Mouse (Mus musculus): ENCODE measurements around the gene Ufm1.

The Ufm1 gene

DNA sequence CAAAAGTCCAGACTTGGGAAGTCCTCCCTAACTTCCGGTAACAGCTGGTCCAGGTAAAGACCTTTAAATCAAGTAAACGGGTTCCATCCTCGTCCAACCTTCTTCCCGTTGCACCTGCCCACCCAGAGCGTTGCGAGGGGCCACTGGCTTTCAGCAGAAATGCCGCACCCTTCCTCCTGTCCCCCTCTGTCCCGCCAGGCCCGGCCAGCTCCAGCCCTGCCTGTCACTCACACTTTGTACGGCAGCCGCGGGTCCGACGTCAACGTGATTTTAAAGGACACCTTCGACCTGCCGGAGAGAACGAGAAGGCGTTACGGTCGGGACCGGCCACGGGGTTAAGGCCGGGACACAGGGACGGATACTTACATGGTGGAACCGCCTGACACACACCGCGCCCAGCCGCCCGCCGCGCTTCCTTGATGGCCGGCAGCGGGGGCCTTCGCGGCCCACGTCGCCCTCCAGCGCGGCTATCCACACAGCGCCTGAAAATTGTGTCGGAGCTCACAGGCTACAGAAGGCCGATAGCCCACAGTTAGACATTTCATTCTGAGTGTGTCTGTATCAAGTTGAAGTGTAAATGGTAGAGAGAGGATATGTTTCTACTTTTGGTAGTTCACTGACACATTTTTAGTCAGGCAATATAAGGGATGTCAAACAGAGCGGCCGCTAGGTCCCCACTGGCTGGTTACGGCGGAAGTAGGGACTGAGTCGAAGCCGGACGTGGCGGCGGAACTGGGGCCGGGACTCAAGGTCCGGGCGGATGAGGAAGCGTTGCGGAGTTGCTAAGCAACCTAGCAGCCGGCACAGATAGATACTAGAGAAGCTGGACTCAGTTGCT is at the start of gene Ufm1:
TSS of gene Ufm1 (minus strand) at position 448 of the 838 bp plus-strand sequence.
- peak; percentile 91 for DNase-seq

DNA sequence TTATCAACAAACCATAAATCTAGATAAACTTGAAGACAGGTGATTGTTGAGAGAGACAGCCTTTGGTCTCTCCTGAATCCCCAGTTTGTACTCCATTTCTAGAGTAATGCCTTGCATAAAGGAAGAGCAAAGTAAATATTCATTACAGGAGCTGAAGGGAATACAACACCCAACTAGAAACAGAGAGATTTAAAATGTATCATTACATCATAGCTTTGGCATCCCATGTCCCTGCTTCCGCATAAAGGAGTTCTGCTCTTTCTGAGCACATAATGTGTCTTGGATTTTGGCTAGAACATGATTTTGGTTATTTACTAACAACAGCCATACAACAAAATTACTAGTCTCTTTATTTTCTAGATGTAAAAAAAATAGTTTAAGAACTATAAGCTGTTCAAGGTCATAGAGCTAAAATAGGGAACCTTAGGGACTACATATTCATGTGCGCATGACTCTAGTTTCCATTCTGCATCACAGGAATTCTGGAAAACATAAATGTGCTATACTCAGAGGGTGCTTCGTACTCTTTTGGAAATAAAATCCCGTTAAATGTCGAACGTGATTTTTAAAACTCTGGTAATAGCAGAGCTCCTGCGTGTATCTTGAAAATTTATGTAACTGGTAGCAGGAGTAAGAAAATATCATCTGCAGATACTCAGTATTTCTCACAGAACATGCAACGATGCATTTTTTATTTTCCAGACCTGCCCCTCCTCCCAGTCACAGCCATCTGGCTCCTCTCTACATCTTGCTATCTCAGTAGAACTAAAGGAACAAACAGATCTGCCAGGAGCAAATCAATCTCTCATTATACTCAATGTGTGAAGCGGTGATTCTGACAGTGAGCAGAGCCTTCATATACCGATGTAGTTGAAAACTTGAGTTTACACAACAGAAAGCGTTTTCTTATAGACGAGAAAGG is 27.2 kb upstream of the Ufm1 start:
- DNase-seq: no peak

DNA sequence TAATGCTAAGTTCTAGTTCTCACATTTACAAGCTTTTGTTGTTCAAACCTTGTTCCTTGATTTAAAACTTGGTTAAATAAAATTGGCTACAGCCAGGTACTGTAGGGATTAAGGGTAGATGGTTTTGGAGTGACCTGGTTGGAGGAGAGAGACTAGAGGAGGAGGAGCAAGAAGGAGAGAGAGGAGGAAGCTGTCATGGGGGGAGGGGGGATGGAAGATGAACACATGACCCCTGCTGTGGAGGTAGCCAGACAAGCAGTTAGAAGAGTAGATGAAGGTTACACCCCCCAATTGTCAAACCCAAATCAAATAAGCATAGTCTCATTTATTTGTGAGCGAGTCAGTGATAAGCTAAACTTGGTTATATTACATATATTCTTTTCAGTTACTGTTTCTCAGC is 8.0 kb upstream of the Ufm1 start:
- DNase-seq: no peak

DNA sequence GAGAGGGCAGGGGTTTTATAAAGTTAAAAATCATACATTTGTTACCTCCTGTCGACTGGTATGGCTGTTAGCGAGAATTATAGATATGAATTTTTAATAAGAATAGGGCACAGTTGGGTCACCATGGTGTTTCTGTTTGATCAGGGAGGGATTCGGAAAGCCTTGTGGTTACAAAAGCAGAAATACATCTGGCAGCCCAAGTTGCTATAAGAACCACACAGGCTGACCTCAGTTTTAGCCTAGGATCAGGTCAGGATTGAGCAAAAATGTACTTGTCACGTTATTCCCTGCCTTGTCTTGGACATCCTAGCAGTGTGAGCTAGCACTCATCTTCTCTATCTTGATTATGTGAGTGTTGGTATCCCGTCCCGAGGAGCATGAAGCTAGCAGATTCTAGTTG is 6.9 kb upstream of the Ufm1 start:
- DNase-seq: no peak

DNA sequence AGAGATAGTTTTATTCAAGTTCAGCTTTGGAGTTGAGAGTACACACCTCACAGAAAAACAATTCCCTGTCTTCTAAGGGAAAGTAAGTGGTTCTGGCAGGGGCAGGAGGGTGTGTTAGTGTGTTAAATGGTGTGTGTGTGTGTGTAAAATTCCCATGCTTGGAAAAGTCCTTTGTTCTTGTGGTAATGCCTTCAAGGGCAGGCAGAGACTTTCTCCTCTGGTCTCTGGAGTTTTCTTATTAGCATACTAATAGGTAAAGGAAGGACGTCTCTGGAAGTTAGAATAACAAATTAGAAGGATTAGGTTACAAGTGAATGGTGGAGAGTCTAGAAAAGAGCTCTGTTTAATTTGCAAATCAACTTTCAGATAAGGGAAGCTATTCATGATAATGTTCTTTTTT is 5.6 kb upstream of the Ufm1 start:
- DNase-seq: no peak

DNA sequence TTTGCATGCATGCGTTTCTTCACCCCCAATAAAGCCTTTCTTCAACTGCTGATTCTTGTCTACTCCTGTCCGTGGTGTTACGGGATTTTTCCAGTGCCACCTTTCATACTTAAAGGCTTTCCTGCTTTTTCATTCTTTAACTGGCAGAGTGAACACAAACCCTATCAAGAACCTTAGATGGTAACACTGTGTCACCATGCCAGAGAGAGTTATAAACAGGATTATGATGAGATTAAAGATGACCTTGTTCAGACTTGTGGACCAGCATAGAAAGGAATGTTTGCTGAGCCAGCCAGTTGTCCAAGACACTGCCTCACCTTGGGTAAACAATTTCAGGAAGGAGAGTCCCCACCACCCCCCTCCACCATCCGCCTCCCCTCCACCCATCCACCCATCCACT is 4.6 kb upstream of the Ufm1 start:
- DNase-seq: no peak

DNA sequence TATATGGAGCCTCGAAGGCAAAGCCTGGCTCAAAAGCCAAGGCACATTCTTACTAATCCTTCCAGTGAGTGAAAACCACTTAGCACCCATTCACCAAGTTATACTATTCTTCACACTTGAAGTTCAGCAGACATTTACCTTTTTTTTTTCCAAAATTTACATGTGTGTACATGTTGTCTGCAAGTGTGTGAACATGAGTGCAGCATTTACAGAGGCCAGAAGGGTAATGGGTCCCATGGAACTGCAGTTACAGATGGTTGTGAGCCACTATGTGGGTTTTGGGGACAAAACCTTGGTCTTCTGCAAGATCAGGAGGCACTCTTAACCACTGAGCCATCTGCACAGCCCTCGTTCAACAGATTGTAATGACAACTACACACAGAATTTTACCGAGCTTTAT is 8.8 kb downstream of the Ufm1 start:
- no peak for DNase-seq

DNA sequence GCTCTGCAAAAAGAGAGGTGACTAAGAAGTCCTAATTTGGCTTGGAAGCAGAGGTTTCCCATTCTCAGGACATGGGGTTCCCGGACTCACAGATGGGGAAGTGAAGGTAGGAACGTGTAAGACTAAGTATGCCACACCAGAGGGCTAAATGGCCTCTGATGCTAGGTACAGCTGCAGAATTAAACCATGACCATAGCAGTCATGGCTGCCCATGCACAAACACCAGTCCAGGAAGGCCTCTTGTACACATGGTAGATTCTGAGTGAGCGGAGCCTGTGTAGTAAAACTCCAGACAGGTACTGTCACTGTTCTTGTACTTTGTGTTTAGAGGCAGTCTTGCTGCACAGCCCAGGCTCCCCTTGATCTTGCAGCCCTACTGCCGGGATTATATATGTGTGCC is 9.4 kb downstream of the Ufm1 start:
- no peak for DNase-seq

DNA sequence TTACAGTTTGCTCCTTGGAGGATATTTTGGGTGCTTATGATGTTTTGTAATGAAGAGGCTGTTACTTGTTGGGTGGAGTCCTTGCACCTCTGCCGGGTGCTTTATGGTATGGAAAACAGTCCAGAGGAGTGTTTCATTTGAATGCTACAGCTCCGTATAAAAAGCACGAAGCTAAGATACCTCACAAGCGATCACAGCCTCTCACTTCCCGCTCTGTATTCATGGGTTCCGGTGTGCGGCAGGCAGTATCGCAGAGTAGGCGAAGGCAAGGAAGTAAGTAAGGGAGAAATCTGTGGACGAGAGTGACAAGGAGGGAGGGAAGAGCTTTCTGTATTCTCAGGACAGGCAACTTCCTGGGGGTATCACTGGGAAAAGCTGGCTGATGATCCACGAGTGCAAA is 15.4 kb downstream of the Ufm1 start:
- no peak for DNase-seq

DNA sequence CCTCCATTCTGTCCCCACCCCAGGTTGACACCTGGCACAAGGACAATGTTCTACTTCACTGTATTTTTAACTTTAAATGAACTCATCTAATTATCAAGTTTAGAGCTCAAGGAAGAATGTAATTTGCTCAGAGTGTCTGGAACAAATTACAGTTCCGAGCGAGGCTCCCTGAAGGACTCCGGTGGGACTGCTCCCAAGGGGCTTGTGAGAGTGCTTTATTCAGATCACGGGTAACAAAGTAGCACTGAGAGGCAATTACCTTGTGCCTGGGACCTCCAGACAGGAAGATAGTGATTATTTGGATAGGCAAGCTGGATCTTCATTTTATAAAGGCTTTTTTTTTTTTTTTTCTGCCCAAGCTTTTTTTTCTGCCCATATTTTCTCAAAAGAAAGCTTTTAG is 15.9 kb downstream of the Ufm1 start:
- no peak for DNase-seq

DNA sequence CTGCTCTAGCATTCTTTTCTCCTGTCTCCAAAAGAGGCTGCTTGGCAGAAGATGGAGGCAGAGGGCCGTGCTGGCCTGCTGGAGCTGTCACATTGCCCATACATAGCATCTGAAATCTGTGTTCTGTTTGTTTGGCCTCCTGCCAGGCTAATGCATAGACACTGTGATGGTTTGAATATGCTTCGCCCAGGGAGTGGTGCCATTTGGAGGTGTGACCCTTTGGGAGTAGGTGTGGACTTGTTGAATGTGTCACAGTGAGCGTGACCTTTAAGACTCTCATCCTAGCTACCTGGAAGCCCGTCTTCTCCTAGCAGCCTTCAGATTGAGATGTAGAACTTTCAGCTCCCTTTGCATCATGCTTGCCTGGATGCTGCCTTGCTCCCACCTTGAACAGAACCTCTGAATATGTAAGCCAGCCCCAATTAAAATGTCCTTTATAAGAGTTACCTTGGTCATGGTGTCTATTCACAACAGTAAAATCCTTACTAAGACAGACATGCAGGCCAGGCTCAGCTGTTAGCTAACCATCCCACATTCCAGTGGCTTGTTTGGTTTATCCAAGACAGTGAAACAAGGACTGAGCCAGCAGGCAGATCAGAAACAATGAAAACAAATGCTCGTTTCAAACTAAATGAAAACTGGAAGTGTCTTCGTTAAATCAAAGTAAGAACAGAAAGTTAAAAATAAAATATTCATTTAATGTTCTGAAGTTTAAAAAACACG is 17.3 kb downstream of the Ufm1 start:
- DNase-seq: no peak

DNA sequence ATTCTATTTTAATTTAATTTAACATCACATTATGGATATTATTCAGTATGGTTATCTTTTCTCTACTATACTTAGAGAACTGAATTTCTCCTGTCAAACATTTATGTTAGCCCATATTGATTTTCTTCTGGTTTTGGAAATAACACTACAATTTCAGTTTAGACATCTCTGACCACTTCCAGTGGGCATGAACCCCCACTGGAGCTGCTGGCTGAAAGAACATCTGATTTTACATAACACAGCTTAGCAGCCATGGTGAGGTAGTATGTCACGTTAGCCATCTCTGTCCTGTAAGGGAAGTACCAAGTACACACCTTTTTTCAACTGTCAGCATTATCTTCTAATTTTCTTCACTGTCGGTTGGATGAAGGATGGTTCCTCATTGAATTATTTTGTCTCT is 18.8 kb downstream of the Ufm1 start, which contains the start of gene Gm10985:
TSS of gene Gm10985 (plus strand) at position 301 of the 400 bp plus-strand sequence.
- no peak for DNase-seq

DNA sequence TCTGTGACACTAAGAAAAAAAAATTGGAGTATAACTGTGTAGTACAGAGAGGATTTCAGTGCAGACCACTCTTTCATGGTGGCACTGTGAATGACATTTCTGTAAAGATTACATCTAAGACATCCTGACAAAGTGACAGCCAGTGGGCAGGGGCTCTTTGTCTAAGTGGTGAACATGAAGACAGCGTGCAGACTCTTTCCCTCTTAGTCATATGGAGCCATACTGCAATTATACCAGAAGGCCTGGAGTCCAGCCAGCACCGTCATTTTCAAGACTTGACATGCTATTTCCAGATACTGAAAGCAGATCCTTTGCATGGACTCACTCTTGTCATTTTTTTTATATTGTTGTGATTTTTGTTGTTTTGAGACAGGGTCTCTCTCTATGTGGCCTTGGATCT is 29.4 kb downstream of the Ufm1 start:
- DNase-seq: no peak

DNA sequence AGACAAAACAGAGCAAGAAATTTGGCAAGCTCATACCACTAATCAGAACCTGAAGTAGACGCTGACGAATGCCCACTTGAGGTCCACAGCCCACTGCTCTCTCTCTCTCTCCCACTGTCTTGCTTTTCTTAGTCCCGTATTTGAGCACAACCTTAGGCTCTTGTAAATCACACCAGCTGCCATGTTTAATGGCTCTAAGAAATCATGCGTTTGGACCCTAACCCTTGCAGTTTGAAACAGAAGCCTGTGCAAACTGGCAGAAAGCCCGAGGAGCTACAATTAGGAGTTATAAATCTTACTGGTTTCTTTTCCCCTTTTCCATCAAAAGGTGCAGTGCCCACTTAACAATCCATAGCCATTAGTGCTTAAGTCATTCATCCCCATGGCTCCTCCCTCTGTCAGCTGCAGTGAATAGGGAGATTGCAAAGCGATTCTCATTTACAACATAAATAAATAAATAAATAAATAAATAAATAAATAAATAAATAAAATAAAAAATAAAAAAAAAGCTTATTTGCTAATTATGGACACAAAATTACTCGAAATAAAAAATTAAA is 50.1 kb downstream of the Ufm1 start:
- no peak for DNase-seq
